In genomic region chr17:43606704-43607103, GRCm38 (mm10) we compare ENCODE assay signal across 9 mouse cellular contexts. TPM values are rescaled to one million over a fixed set of nuclear protein-coding genes. Genes with fewer than 3 reads are reported as not detected.
DNase-seq lines count a peak whose midpoint lies in the region; ATAC-seq lines count a peak whose summit lies in the region.
"Had no signal": no experiment of that assay in that cellular context is flagged by ENCODE, and none has a peak within 500 bp of the region (broad histone marks: within the 10 kb centered on the region; RNA-seq: fewer than 3 reads in every experiment).

No protein-coding gene starts in this region.

- no peak overlapping the region for H3K4me2 ChIP-seq in kidney, embryonic 14.5 days (replicated peaks; ENCODE audit: low read depth, low read length)
- H3K4me2 ChIP-seq in liver, embryonic 13.5 days = no peak overlapping the region
- H3K4me2 ChIP-seq: heart, embryonic 13.5 days had no signal

- H3K9ac ChIP-seq in kidney, embryonic 14.5 days (ENCODE audit: low read depth, low read length) = no peak overlapping the region
- H3K9ac ChIP-seq in liver, embryonic 13.5 days = no peak overlapping the region
- H3K9ac ChIP-seq: heart, embryonic 13.5 days had no signal

- no peaks in the 10 kb centered on the region for H3K36me3 ChIP-seq in kidney, embryonic 14.5 days (ENCODE audit: control insufficient read depth, insufficient read depth, low read length)
- no peaks in the 10 kb centered on the region for H3K36me3 ChIP-seq in liver, embryonic 13.5 days
- H3K36me3 ChIP-seq: heart, embryonic 13.5 days had no signal

- no peaks in the 10 kb centered on the region for H3K4me1 ChIP-seq in kidney, embryonic 14.5 days (ENCODE audit: control insufficient read depth, insufficient read depth, low read length)
- no peaks in the 10 kb centered on the region for H3K4me1 ChIP-seq in liver, embryonic 13.5 days (replicated peaks)
- H3K4me1 ChIP-seq: heart, embryonic 13.5 days had no signal

- peak; percentile 46 for DNase-seq in ovary, postnatal 10 days (ENCODE audit: low spot score)
- DNase-seq in ovary, adult 18-20 months (ENCODE audit: low spot score) = no peak
- peak; percentile 30 for DNase-seq in cerebellum, adult 8-10 months
- DNase-seq in frontal cortex, postnatal 25 days (ENCODE audit: low spot score in 2 of 2) = peak; percentile 55 to 71
- peak; percentile 38 for DNase-seq in liver, embryonic 13.5 days
- peak; percentile 80 for DNase-seq in retina, embryonic 14.5 days (ENCODE audit: low spot score)
- DNase-seq in thymus, postnatal 4 days = peak; percentile 83

- H3K4me3 ChIP-seq in kidney, embryonic 14.5 days (ENCODE audit: low read length) = no peak overlapping the region
- no peak overlapping the region for H3K4me3 ChIP-seq in liver, embryonic 13.5 days (replicated peaks)
- H3K4me3 ChIP-seq: heart, embryonic 13.5 days had no signal

- 0 out of 2 replicates have a peak, but pooled peaks have one; percentile 43 for ATAC-seq in kidney, embryonic 14.5 days (ENCODE audit: low FRiP score, low TSS enrichment)
- ATAC-seq in liver, embryonic 13.5 days (ENCODE audit: low read depth) = no peak

- H3K27ac ChIP-seq in kidney, embryonic 14.5 days (ENCODE audit: low read depth, low read length) = no peak overlapping the region
- no peak overlapping the region for H3K27ac ChIP-seq in liver, embryonic 13.5 days
- H3K27ac ChIP-seq: heart, embryonic 13.5 days had no signal

- H3K27me3 ChIP-seq in kidney, embryonic 14.5 days (ENCODE audit: control insufficient read depth, insufficient read depth, low read length) = no peaks in the 10 kb centered on the region
- H3K27me3 ChIP-seq in liver, embryonic 13.5 days = no peaks in the 10 kb centered on the region
- H3K27me3 ChIP-seq: heart, embryonic 13.5 days had no signal

- WGBS in kidney, embryonic 14.5 days = 19% methylated on average over 3 of the region's 3 CpGs
- 7% methylated on average over 3 of the region's 3 CpGs for WGBS in liver, embryonic 13.5 days (ENCODE audit: insufficient replicate concordance)

- H3K9me3 ChIP-seq in kidney, embryonic 14.5 days (ENCODE audit: control insufficient read depth, low read length) = no peaks in the 10 kb centered on the region
- no peaks in the 10 kb centered on the region for H3K9me3 ChIP-seq in liver, embryonic 13.5 days (replicated peaks)
- H3K9me3 ChIP-seq: heart, embryonic 13.5 days had no signal

RNA-seq across cellular contexts. Expression of gene Tdrd6, which starts 23.4 kb away (rescaled TPM):
- 0.06 TPM in 1 of 2 replicates, not detected in the other for polyA plus RNA-seq in kidney, embryonic 14.5 days (2014; fragmentation: Nextera tagmentation; extraction: Ambion mirVana)
- polyA plus RNA-seq in liver, embryonic 13.5 days (2015; fragmentation: Nextera tagmentation; extraction: Ambion mirVana) = 0.24 and 0.37 TPM in 2 replicates
- polyA plus RNA-seq: heart, embryonic 13.5 days had no signal

RNA-seq across cellular contexts. Expression of gene Pla2g7, which starts 38.8 kb away (rescaled TPM):
- polyA plus RNA-seq in kidney, embryonic 14.5 days (2014; fragmentation: Nextera tagmentation; extraction: Ambion mirVana) = 73.1 and 75.2 TPM in 2 replicates
- 7.4 and 7.6 TPM in 2 replicates for polyA plus RNA-seq in liver, embryonic 13.5 days (2015; fragmentation: Nextera tagmentation; extraction: Ambion mirVana)
